Mouse (Mus musculus) fibroblast of lung, adult 2 months (primary cell): ENCODE measurements around the gene Lao1.
"Not testable (repeated sequence)": the region's sequence is repeated elsewhere in the genome, so short reads cannot be mapped to it uniquely, and the experiment has no call there.

Experiments
- DNase-seq: peaks from one replicate; pipeline ENCODE4 v3.0.0-alpha.2; 2011; ENCODE audit warnings: low read depth

Gene Lao1

GRCm38 (mm10) chr4:118961141-118961628 lies at the start of gene Lao1:
Gene Lao1 (plus strand): TSS chr4:118961578.
- no peak for DNase-seq

GRCm38 (mm10) chr4:118917365-118917764 lies 44.0 kb upstream of the Lao1 start, which contains the start of gene Olfr1329:
Gene Olfr1329 (minus strand): TSS chr4:118917465.
- DNase-seq: not testable (repeated sequence)

GRCm38 (mm10) chr4:118931326-118931725 lies 30.1 kb upstream of the Lao1 start:
- not testable (repeated sequence) for DNase-seq

DNA sequence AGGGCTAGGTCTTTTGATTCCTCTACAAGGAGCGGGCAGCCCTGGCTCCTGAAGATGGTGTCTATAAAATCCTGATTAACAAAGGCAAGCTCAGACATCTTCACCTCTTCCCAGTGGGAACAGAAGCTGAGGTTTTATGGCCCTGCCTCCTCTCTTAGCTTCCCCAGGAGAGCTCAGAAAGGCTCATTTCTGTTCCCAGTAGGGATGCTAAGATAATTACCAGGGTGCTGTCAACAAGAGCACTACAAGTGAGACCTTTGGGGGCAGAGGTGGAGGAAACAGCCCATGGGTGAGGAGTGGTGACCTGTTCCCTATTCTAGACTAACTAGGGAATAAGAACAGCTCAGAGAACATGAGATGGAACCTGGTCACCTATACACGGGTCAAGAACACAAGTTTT lies 22.9 kb upstream of the Lao1 start, which contains the start of gene Olfr1328:
Olfr1328 (minus strand) TSS at position 101 of the 400 bp plus-strand sequence.
- DNase-seq: no peak

DNA sequence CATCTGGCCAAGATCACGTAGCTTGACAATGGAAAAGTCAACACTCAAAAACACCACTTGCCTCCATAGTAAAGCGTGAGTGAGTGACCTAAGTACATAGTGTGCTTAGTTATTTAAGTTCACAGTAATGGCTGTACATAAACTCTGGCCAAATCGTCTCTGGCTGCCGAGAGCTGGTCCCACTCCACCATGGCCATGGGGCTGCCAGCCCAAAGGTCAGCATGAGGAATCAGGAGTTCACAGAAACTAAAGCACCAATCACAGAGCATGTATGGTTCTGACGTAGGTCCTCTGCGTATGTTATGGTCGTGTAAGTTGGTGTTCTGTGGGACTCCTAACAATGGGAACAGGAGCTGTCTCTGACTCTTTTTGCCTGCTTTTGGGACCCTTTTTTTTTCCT lies 2.6 kb upstream of the Lao1 start:
- DNase-seq: no peak

GRCm38 (mm10) chr4:118967711-118968110 lies 6.3 kb downstream of the Lao1 start:
- no peak for DNase-seq

- DNase-seq: no peak
These were observed 11.9 kb downstream of the Lao1 start for GRCm38 (mm10) chr4:118973281-118973680.

GRCm38 (mm10) chr4:118985291-118985690 lies 23.9 kb downstream of the Lao1 start:
- DNase-seq: no peak

- no peak for DNase-seq
These were observed 27.2 kb downstream of the Lao1 start for GRCm38 (mm10) chr4:118988535-118988934.

- DNase-seq: no peak
These were observed 28.0 kb downstream of the Lao1 start for GRCm38 (mm10) chr4:118989331-118989730.

DNA sequence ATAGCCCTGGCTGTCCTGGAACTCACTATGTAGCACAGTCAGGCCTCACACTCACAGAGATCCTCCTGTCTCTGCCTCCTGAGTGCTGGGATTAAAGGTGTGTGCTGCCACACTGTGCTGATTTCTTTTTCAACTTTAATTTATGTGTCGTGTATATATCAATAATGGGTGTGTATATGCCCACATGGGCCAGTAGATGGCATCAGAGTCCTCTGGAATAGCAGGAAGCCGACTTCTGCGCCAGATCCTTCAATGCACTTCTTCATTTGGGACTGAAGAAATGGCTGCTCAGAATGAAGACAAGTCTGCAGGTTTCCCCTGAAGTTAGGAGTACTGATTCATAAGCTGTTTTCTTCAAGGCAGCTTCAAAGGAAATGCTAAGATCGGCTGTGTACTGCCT lies 30.4 kb downstream of the Lao1 start:
- DNase-seq: no peak

DNA sequence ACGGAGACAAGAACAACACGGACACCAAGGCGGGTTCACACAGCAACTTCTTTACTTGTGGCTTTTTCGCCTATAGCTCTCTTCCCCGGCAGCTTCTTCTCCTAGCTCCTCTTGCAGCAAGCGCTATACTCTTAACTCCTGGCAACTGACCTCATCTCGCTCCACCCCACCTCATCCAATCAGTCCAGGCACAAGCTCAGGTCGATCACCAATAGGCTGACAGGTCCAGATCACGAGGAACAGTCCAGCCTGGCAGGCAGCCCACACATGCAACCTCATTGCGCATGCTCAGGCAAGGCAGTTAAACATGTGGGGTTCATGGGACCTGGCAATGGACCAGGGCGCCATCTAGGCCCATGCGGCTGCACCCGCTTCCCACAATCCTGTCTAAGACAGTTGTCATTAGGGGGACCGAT lies 35.8 kb downstream of the Lao1 start:
- no peak for DNase-seq

- DNase-seq: no peak
These were observed 38.5 kb downstream of the Lao1 start for GRCm38 (mm10) chr4:118999691-119000486.

DNA sequence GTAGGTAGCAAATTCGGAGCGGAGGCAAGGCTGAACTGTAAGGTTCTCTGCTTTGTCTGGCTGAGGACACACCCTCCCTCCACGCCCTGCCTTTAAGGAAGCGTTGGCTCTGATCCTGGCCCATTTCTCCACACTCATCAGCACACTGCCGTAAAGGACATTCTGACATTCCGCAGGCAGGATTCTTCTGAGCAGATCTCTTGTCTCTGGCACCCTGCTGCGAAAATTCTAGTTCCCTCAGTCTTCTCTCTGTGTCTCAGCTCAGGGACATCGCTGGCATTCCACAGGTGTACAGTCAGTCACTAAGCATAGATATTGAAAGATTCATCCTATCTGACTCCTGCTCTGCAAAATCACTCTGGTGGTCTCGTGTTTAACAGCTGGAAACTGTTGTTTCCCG lies 40.3 kb downstream of the Lao1 start:
- no peak for DNase-seq

GRCm38 (mm10) chr4:119002512-119002911 lies 41.1 kb downstream of the Lao1 start:
- DNase-seq: no peak

DNA sequence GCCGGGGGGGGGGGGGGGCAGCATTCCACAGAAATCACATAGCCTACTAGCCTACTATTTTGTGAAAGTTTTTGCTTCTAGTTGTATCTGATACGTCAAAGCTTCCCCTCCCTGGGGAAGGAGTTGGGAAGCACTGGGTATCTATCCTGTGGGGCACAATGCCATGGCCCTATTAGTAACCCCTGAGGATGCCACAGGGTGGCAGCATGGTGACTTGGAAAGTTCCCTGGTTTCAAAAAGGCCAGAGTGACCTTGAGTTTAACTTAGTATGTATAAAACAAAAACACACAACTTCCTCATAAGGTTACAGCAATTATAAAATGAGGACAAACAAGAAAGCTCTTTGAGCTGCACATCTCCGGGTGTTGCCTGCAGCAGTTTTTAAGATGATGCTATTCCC lies 42.8 kb downstream of the Lao1 start:
- no peak for DNase-seq

DNA sequence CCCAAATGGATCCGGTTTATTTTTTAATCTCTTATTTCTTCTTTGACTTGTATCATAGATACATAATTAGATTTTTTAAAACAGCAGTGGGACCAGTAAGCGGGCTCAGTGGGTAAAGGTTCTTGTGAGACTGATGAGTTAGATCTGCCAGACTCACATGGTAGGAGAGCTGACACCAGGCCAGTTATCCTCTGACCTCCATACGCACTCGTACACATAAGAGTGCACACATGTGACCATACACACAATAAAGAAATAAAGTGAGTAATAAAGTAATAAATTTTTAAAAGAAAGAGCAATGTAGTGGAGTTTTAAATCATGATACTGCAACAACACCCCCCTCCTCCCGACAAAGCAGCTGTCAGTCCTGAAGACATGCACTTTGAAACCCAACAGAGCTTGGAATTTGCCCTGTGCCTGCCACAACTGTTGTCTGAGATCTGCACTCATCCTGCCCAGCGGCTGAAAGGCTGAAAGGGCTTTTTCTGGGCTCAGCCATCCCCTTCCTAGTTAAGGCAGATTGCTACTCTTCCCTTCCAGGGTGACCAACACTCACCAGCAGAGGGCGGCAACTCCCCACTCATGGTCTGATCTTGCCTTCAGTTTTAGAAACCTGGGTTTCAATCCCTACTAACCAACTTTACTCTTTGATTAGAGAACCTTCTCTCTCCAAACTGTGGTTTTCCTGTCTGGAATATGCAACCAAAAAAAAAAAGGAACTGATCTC lies 43.4 kb downstream of the Lao1 start:
- DNase-seq: peak; percentile 46

- no peak for DNase-seq
These were observed 46.2 kb downstream of the Lao1 start for GRCm38 (mm10) chr4:119007602-119008001.

DNA sequence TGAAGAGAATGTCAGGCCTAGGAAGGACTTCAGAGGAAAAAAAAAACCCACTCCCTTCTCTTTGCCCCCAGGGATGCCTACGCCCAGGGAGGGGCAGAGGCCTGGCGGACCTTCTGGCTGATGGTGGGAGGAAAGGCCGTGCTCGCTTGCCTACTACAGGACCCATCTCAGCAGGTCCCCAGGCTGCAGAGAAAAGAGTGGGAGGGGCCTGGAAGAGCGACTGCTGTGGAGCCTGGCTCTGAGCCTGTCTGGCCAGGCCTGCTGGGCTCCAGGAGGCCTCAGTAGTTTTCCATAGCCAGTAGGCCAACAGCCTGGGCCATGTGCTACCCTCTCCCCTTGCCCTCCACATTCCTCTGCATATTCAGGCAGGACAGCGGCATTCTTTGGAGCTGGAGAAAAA lies 47.1 kb downstream of the Lao1 start:
- DNase-seq: no peak

DNA sequence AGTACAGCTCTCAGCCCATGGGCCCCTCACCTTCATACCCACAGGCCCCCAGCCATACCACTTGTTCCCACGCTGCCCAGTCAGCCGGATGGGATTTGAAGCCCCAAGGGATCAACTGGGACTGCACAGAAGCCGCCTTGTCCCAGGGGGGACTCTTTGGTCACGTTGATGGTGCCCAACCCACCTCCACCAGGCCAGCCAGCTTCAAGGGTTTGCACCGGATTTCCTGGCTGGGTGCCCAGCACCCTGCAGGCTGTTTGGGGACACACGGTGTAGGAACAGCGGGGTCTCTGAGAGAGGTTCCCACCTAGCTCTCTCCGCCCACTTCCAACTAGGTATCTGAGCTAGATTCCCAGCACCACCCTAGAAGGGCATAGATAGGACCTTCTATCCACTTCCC lies 48.4 kb downstream of the Lao1 start:
- DNase-seq: no peak

GRCm38 (mm10) chr4:119011050-119011680 lies 49.8 kb downstream of the Lao1 start:
- no peak for DNase-seq

DNA sequence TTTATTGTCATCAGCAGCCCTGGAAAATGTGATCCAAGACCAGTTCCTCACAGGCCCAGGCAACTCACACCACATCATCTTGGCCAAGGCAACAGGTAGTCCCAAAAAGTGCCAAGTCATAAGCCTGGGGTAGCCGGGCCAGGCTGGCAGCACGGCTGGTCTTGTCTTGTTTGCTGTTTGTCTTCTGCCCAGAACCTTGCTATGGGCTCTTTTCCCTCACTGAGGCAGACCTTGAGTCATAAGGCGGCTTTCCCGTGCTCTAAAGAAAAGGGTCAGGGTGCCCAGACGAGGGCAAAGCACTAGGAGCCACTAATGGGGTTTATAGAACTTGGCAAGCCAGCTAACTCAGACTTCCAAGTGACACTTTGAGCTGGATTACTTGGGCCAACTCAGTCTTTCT lies 51.7 kb downstream of the Lao1 start:
- DNase-seq: no peak

DNA sequence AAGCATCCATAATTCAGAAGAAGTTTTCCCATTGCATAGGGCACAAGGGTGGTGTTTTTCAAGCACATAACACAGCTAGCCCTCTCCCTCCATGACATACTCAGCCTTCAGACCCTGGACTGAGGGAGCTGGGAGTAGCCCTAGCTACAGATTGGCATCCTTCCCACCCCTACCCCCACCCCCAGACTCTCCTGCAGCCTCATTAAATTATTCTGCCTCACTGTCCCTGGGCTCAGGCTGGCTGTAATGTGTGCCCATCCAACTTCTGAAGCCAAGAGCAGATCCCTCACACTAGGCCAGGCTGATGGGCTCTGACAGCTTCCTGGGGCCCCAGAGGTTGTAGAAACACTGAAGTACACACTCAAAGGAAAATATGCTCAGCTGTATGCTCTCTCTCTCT lies 53.6 kb downstream of the Lao1 start:
- DNase-seq: no peak
